Mouse (Mus musculus): Measurements from ENCODE around the gene Rps9.

GRCm38 (mm10) chr7:3706343-3706934 lies 2.6 kb downstream of the Rps9 start:
- TF ChIP-seq POLR2A (IDR thresholded peaks at IDR 0.05; ENCODE audit: low read depth, low read length) (no peak), CTCF (conservative IDR thresholded peaks at IDR 0.05; ENCODE audit: insufficient read depth, insufficient read length, low read depth, low read length) (no peak)
